Mouse (Mus musculus) mature B cell (primary cell): ENCODE data around the gene Atp2b2.

Source experiments
- in situ Hi-C: fragments of 300-500 bp; cut with MboI; formaldehyde crosslinking; loops from 2 replicates; pipeline ENCODE4 v1.14.3; 2019

The Atp2b2 gene

DNA sequence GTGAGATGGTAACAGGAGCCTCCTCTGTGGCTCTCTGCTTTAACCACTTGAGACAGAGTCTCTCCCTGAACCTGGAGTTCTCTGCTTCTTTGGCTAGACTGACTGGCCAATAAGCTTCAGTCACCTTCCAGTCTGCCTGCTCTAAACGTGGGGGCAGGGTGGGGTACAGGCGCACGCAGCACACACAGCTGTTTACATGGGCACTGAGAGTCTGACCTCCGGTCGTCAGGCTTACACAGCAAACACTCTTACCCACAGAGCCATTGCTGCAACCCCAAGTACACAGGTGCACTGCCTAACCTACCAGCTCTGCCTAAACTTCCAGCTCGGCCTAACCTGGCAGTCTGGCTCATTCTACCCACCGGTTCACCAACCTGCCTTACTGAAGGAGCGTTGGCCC is 251.4 kb downstream of the Atp2b2 start:
- in situ Hi-C loops: no loop called here

GRCm38 (mm10) chr6:113787459-113787968 is 254.9 kb downstream of the Atp2b2 start:
- in situ Hi-C loops: no loop called here

DNA sequence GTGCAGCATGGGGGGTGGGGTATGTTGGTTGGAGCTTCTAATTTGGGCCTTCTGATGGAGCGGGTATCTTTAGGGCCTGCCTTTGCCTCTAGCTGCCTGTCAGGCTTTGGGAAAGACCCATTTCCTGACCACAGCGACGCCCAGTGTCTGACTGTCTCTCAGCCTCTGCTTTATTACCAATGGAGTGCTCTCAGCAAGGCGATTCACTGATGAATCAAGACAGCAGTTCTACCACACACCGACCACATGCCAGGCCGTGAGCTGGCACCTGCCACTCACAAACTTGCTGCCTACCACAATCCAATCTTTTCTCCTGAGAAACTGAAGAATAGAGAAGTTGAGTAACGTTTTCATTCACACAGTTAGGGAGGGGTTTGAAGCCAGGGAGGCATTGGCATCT is 256.8 kb downstream of the Atp2b2 start:
- in situ Hi-C loops: no loop called here

GRCm38 (mm10) chr6:113778229-113778753 is 264.1 kb downstream of the Atp2b2 start:
- in situ Hi-C loops: no loop called here

GRCm38 (mm10) chr6:113768804-113769203 is 273.6 kb downstream of the Atp2b2 start:
- in situ Hi-C loops: loop anchor here (10.0 kb wide), 1 partner anchor 316 kb away; no protein-coding TSS in a partner anchor

DNA sequence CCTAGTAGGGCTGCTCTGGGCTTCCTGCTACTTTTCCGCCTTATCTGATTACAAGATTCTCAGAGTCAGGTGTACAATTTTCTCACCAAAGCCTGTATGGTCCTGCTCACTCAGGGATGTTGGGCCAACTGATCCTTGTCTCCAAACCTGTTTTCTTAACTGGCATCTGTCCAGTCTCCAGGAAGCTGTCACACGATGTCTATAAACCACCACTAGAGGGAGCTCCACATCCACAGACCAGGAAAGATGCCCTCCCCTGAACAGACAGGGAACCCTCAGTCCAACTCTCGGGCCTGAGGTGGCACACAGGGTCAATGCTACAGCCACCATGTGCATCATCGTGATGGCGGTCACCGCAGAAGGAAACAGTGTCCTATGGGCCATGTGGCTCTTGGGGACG is 280.8 kb downstream of the Atp2b2 start:
- in situ Hi-C loops: loop anchor here (10.0 kb wide), 1 partner anchor 323 kb away; no protein-coding TSS in a partner anchor

GRCm38 (mm10) chr6:113749119-113749685 is 293.2 kb downstream of the Atp2b2 start:
- in situ Hi-C loops: no loop called here

DNA sequence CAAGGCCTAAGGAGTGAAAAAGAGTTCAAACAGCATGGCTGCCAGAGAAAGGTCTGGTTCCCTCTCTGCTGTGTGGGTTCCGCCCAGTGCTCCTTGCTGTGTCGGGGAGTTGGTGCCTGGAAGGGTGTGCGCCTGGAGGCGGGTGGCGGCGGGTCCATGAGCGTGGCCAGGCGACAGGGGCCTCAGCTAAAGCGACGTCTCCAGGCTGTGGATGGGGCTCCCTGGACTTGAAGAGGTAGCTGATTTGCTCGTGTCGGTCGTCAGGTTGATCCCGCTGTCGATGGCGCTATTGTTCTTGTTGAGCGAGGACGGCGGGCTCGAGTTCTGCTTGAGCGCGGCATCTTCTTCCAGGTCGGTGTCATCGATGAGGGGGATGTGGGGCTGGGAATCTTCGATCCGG is 294.1 kb downstream of the Atp2b2 start:
- in situ Hi-C loops: no loop called here

DNA sequence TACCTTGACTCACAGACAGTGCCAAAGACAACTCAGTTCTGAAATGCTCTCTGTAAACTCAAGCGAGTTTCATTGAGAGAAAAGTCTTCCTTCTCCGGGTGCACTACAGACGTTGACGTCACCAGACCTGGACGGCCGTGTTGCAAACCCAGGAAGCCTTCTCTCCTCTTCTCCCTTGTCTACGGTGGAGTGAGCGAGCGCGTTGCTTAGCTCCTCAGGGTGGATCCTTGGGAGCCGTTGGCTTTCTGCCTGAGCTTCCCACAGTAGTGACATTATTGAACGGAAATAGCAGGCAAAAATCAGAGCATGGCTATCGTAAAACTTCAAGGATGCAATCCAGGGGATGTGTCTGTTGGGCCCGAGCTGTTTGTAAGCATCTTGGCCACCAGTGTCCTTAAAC is 295.1 kb downstream of the Atp2b2 start:
- in situ Hi-C loops: no loop called here

DNA sequence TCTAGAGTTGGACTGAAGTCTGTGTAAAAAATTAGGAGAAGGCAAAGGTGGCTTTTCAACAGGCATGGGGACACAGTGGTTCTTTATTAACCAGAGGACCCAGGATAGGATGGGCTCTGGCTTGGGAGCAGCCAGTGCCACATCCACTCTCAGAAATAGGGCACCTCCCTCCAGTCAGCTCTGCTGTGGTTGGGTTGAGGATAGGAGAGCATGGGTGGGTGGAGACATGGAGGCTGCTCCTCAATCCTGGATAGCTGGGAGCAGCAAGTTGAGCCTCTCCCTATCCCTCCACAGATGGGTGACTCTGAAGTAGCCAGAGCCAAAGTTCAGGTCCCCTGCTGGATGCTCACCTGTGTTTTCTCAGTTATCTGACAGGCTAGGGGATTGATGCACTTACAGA is 297.3 kb downstream of the Atp2b2 start:
- in situ Hi-C loops: no loop called here

- in situ Hi-C loops: no loop called here
Measured at GRCm38 (mm10) chr6:113743111-113743510, 299.3 kb downstream of the Atp2b2 start.

DNA sequence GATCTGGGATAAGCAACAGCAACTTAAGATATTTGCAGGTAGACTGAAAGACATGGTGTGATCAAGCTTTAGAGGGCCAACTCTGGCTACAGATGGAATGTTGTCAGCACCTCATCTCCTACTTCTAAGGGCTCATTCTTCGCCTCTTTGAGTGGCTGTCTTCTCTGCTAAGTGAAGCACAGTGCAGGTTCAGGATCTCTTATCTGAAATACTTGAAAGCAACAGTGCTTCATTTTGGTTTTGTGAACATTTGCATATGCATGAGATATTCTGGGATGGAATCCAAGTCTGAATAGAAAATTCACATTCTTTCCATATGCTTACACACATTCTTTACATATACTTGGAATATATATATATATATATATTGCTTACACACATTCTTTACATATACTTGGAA is 300.1 kb downstream of the Atp2b2 start:
- in situ Hi-C loops: no loop called here

DNA sequence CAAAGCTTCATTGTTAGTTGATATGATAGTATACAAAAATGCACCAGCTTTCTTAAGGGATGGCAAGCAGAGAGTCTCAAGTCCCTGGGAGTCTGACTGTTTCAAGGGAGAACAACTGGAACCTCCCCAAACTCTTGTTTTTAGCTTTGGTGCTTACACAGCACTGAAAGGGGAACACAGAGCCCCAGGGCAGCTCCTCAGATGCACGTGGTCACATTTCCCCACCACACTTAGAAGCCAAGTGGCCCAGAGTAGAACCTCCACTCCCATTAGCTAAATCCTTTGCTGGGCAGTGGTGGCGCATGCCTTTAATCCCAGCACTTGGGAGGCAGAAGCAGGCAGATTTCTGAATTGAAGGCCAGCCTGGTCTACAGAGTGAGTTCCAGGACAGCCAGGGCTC is 301.0 kb downstream of the Atp2b2 start:
- in situ Hi-C loops: no loop called here

GRCm38 (mm10) chr6:113740236-113741217 is 301.9 kb downstream of the Atp2b2 start, which contains the start of gene Sec13:
Gene Sec13 (minus strand): TSS chr6:113740743.
- in situ Hi-C loops: no loop called here

GRCm38 (mm10) chr6:113737318-113738046 is 304.9 kb downstream of the Atp2b2 start:
- in situ Hi-C loops: no loop called here

DNA sequence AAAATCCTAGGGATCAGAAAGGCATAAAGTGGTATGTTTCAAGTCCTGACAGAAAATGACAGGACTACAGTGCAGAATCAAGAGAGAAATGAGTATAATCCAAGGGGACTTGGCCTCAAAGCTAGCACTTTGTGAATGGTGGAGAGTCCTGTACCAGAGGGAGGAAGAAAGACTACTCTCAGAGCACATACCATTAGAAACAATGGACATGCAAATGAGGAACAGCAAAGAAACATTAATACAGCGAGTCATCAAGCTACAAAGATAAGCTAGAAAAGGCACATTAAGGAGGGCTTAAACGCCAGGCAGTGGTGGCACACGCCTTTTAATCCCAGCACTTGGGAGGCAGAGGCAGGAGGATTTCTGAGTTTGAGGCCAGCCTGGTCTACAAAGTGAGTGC is 311.1 kb downstream of the Atp2b2 start:
- in situ Hi-C loops: no loop called here

- in situ Hi-C loops: no loop called here
Measured at GRCm38 (mm10) chr6:113728181-113728580, 314.2 kb downstream of the Atp2b2 start.

GRCm38 (mm10) chr6:113721061-113721460 is 321.4 kb downstream of the Atp2b2 start:
- in situ Hi-C loops: no loop called here

GRCm38 (mm10) chr6:113719878-113720277 is 322.5 kb downstream of the Atp2b2 start, which contains the start of gene Ghrl:
Gene Ghrl (minus strand): TSS chr6:113719880.
- in situ Hi-C loops: no loop called here

GRCm38 (mm10) chr6:113717541-113717940 is 324.9 kb downstream of the Atp2b2 start:
- in situ Hi-C loops: no loop called here

DNA sequence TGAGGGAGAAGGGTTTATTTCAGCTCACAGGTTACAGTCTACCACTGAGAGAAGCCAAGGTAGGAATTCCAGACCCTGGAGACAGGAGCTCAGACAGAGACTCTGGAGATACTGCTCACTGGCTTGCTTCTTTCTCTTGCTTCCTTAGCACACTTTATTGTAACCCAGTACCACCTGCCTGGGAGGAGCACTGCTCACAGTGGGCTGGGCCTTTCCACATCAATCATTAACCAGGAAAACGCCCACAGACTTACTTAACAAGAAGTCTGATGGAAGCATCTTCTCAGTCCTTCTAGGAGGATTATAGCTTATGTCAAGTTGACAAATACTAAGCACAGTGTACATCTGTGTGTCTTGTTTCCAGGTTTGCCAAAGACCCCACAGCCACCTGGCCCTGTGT is 327.6 kb downstream of the Atp2b2 start:
- in situ Hi-C loops: no loop called here

GRCm38 (mm10) chr6:113714276-113714675 is 328.1 kb downstream of the Atp2b2 start:
- in situ Hi-C loops: no loop called here
